Mouse (Mus musculus): ENCODE results near the gene Imp3. TPM values are rescaled to one million over a fixed set of nuclear protein-coding genes. Genes with fewer than 3 reads are reported as not detected.
"Not testable (repeated sequence)": the region's sequence is repeated elsewhere in the genome, so short reads cannot be mapped to it uniquely, and the experiment has no call there.

Gene Imp3
- total RNA-seq, 2 experiments from 2014 or later, result 49.1 to 51.4 TPM

DNA sequence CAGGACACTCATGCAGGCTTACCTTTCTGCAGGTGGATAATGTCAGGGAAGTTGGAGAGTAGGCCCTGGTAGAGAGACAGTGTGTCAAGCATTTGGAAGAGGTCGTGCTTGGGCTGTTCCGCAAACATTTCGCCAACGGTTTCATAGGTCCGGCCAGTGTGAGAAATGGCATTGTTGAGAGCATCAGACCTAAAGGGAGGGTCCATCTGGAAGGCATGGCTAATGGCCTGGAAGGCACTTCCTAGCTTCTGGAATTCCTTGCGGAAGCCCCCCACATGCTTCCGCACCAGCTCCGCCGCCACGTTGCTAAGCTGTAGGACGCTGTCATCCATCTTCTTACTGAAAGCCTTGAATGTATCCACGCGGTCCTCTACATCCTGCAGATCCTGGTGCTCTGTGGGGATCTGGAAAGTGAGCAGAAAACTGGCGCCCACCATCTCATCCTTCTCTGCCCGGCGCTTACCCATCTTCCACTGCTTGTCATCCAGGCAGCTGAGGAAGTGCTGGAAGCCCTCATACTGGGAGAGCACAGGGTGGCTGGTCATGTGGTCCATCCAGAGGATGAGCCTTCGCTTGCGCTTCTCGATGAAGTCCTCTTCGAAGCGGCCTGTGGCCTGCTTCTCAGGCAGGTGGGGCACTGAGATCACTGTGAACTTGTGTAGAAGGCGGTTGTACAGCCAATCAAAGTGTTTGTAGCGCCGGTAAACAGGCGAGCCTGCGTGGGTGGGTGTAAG lies 11.8 kb upstream of the Imp3 start:
- H3K27ac ChIP-seq, result peak overlapping the region; percentile 93
- intact Hi-C loops (cut with DNase I), result loop anchor here (5.0 kb wide), 3 partner anchors 33 to 207 kb away; partner anchors contain the start of genes Man2c1 and Sin3a
- peak overlapping the region; percentile 88 for H3K4me3 ChIP-seq
- no peak for TF ChIP-seq CTCF (IDR thresholded peaks at IDR 0.05)
- DNase-seq, result no peak

DNA sequence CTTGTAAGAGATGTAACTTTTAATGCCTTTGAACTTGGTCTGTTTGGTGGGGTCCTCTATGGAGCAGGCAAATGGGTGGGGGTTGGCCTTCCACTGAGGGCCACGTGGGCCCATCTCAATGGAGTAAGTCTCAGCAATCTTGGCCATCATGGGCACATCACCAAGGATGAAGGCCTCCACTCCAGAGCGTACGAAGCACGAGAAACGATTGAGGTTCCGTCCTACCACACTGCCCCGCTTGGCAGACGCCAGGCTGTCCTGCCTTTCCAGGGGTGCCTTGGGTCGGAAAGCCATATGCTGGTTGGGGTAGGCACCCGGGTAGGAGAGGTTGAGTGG lies 11.3 kb upstream of the Imp3 start:
- DNase-seq, result no peak
- intact Hi-C loops (cut with DNase I), result loop anchor here (5.0 kb wide), 3 partner anchors 34 to 206 kb away; partner anchors contain the start of genes Man2c1 and Sin3a
- Histone ChIP-seq H3K4me3 (peak overlapping the region; percentile 88), H3K27ac (peak overlapping the region; percentile 93)
- no peak for TF ChIP-seq CTCF (IDR thresholded peaks at IDR 0.05)

DNA sequence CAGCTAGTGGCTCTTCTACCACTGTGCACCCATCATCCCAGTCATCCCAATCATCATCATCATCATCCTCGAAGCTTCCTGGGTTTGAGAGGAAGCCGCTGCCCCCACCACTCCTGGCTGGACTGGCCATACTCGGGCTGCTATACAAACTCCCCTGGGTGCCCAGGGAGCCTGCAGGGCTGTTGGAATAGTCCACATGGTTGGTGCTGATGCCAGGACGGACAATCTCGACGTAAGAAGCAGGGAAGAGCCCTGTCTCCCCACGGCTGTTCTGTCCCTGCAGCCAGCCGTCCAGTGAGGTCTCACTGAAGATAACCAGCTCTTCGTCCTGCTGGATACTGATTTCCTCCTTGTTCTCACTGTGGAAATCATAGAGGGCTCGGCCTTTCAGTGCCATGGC lies 10.9 kb upstream of the Imp3 start:
- intact Hi-C loops (cut with DNase I), result loop anchor here (5.0 kb wide), 3 partner anchors 34 to 206 kb away; partner anchors contain the start of genes Man2c1 and Sin3a
- Histone ChIP-seq H3K4me3 (peak overlapping the region; percentile 88), H3K27ac (peak overlapping the region; percentile 93)
- no peak for TF ChIP-seq CTCF (IDR thresholded peaks at IDR 0.05)
- DNase-seq, result no peak

DNA sequence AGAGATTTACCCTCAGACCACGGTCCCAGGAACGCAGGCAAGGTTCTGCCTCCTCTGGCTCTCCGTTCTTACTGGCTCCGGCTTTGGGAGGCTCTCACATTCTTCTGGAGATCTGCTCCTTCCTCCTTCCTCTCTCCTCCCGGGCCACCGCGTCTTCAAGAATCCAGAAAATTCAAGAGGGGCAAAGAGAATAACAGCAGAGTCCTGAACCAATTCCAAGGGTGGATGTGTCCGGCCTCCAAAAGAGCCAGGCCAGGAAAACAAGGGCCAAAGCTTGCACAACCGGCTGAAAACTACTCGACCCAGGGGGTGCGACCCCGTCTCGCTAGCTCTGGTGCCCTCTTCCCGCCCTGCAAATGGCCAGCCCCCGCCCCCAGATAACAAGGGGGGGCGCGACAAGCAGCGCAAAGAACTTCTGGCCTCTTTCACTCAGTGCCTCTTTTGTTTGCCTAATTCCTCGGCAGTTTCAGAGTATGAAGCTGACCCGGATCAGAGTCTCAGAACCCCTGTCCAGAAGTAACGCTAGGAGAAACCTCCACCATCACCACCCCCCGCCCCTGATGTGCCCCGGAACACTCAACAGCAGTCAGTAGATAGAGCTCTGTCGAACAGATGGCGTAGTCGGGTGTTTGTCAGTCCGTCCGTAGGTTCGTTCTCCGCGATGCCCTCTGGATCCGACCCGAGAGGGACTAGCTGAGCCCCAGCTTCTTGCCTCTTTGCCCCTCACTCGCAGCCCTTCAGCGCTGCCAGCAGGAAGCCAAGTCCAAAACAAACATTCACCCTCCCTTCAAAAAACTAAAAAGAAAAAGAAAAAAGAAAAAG lies 9.9 kb upstream of the Imp3 start:
- TF ChIP-seq CTCF (IDR thresholded peaks at IDR 0.05), result no peak
- Histone ChIP-seq H3K27ac (peak overlapping the region; percentile 93), H3K4me3 (peak overlapping the region; percentile 88)
- peak; percentile 74 for DNase-seq
- intact Hi-C loops (cut with DNase I), result loop anchor here (5.0 kb wide), 3 partner anchors 35 to 205 kb away; partner anchors contain the start of genes Man2c1 and Sin3a

DNA sequence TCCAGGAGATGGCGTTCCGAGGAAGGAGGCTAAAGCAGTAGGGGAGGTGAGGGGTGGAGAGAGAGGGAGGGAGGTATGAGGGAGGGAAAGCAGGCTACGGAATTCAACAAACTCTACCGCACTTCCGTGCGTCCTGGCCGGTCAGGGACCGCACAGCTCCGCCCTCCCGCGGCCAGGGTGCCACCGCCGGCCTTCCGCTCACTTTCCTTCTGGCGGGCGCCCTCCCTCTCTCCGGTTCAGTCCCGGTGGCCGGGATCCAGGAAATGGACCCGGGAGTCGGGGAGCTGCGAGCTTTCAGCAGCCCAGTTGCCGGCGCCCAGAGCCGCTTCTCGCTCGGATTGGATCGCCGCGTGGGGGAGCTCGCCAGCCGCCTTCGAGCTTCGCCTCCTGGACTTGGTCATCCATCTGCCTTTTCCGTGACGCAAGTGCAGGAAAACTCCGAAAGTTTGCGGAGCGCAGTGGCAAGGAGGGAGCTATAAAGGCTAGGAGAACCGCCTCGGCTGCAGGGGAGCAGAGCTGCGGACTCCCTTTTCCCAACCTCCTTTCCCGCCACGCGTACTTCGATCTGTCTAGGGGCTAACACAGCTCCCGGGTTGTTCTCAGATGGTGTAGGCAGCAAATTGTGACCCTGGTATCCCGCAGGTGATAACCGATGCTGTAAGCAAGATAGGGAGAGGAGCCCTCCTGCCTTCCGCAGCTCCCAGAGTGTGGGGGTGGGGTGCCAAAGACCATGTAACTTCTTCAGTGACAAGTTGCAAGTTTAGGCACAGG lies 9.0 kb upstream of the Imp3 start, which contains the start of gene Snx33:
TSS of gene Snx33 (minus strand) at position 331 of the 771 bp plus-strand sequence.
- peak within 1 kb of the TSS; percentile 93 for H3K27ac ChIP-seq
- intact Hi-C loops (cut with DNase I), result loop anchor here (5.0 kb wide), 3 partner anchors 36 to 204 kb away; partner anchors contain the start of genes Man2c1 and Sin3a

DNA sequence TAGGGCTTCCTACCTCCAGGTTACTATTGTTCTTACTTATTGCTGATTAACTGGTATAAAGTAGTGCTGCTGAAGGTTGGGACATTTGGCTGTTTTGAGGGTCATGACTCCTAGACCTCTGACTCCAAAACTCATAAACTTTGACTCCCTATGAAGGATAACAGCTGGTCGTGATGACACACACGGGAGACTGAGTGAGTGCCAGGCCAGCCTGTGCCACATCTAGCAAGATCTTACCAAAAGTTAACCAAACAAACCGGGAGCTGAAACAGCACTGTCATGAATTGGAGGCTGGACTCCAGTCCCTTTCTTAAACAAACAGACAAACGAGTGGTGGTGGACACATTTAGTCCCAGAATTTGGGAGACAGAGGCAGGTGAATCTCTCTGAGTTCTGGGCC lies 7.8 kb upstream of the Imp3 start:
- no peak overlapping the region for H3K4me3 ChIP-seq
- intact Hi-C loops (cut with DNase I), result loop anchor here (5.0 kb wide), 3 partner anchors 37 to 203 kb away; partner anchors contain the start of genes Man2c1 and Sin3a
- no peak for TF ChIP-seq CTCF (IDR thresholded peaks at IDR 0.05)
- H3K27ac ChIP-seq, result no peak overlapping the region
- DNase-seq, result no peak

More for the DNA sequence above, 9.0 kb upstream of the Imp3 start, which contains the start of gene Snx33:
- DNase-seq, result peak; percentile 98
- peak; percentile 84 for TF ChIP-seq CTCF (IDR thresholded peaks at IDR 0.05)
- peak within 1 kb of the TSS; percentile 88 for H3K4me3 ChIP-seq

DNA sequence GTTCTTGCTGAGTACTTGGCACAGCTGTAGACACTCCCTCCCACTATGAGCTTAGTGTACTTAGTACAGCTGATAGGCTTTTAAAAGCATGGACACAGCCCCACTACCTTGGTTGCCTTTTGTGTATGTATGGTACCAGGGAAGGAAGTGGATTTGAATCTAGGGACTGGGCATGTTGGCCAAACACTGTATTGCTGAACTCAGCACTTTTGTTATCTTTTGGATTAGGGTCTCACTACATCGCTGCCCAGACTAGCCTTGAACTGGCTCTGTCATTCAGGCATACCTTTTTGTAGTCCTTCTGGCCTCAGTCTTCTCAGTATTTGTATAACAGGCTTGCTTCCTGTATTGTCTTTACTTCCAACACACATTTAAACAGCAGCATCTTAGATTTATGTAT lies 6.7 kb upstream of the Imp3 start:
- Histone ChIP-seq H3K4me3 (no peak overlapping the region), H3K27ac (no peak overlapping the region)
- TF ChIP-seq CTCF (IDR thresholded peaks at IDR 0.05), result no peak
- intact Hi-C loops (cut with DNase I), result no loop called here
- no peak for DNase-seq

DNA sequence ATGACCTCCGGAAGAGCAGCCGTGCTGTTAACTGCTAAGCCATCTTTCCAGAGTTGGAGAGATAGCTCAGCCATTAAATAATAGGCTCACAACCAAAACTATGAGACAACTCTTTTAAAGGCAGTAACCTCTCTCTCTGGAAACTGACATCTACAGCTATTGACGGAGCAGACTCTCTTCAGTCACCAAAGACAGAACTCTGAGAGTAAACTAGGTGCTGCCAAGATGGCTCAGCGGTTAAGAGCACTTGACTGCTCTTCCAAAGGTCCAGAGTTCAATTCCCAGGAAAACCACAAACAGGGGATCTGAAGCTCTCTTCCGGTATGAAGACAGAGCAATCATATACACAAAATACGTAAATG lies 433 bp upstream of the Imp3 start:
- intact Hi-C loops (cut with DNase I), result no loop called here
- H3K4me3 ChIP-seq, result peak overlapping the region; percentile 97
- no peak for DNase-seq
- H3K27ac ChIP-seq, result peak overlapping the region; percentile 98
- TF ChIP-seq CTCF (IDR thresholded peaks at IDR 0.05), result no peak

DNA sequence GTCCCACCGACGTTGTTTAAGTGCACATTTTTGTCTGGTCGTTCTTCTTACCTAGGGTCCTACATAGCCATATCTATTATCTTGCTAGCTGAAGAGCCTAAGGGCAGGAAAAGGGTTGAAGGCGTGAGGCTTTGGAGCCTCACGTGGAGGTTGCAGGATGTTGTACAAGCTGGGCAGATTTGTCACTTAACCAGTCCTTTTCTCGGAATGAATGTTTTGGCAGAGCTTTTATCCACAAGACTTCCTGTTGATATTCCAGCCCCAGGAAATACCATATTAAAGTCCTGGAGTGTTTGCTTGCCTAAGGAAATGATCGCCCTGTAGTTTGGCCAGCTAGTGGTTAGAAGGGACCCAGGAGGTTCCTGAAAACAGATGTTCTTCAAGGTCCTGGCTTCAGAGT lies 1.1 kb downstream of the Imp3 start:
- intact Hi-C loops (cut with DNase I), result no loop called here
- no peak for DNase-seq
- H3K27ac ChIP-seq, result peak overlapping the region; percentile 98
- H3K4me3 ChIP-seq, result peak overlapping the region; percentile 97
- no peak for TF ChIP-seq CTCF (IDR thresholded peaks at IDR 0.05)

DNA sequence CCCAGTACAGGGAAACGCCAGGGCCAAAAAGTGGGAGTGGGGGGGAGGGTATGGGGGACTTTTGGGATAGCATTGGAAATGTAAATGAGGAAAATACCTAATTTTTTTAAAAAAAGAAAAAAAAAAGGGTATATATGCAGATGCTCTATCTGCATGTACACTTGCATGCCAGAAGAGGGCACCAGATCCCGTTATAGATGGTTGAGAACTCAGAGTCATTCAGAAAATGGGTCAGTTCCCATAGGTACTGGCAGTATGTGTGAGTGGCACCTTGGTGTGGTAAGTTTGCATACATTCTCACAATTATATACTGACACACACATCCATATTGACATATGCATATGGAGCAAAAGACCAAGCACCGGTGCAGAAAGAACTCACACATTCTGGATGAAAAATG lies 10.2 kb downstream of the Imp3 start:
- H3K27ac ChIP-seq; intact Hi-C loops (cut with DNase I); H3K4me3 ChIP-seq: not testable (repeated sequence)
- TF ChIP-seq CTCF (IDR thresholded peaks at IDR 0.05), result peak; percentile 81
- DNase-seq, result peak; percentile 26

DNA sequence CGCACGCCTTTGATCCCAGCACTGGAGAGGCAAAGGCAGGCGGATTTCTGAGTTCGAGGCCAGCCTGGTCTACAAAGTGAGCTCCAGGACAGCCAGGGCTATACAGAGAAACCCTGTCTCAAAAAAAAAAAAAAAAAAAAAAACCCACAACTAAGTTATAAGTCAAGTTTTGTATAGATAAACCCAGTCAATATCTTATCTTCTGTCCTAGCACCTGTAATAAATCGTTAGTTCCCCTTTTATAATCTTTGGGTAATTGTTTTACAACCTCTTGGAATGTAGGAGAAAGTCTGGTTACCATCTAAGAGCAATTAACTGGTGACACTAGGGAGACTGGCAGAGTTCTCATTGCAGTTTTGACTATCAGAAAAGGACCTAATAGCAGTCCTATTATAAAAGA lies 11.4 kb downstream of the Imp3 start:
- H3K4me3 ChIP-seq; DNase-seq; H3K27ac ChIP-seq; intact Hi-C loops (cut with DNase I): not testable (repeated sequence)

DNA sequence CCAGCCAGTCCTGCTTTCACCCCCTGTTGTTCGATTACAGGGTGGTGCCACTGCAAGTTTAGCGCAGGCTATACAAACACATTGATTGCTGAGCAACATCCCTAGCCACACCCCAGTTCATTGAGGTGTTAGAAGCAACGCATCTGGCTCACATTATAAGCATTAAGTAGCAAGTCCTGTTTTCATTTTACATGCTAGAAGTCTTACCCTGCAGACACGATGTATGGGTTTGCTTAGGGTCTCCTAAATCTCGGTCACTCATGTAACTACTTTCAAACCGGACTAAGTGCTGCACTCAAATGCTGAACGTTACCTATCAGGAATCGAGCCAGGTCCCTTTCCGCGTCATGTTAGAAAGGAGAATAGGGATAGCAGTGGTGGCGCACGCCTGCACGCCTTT lies 12.5 kb downstream of the Imp3 start:
- Histone ChIP-seq H3K4me3 (peak overlapping the region; percentile 94), H3K27ac (peak overlapping the region; percentile 97; the same call in 1 of the 2 replicates)
- intact Hi-C loops (cut with DNase I), result loop anchor here (1.0 to 2.0 kb wide), 2 partner anchors 59 to 182 kb away; no protein-coding TSS in a partner anchor
- TF ChIP-seq CTCF (IDR thresholded peaks at IDR 0.05), result no peak
- DNase-seq, result no peak
